Mouse (Mus musculus): Measurements from ENCODE around the gene Baz1a.
"Not testable (repeated sequence)": the region's sequence is repeated elsewhere in the genome, so short reads cannot be mapped to it uniquely, and the experiment has no call there.

Baz1a gene

GRCm38 (mm10) chr12:55007361-55008008 is 6.7 kb downstream of the Baz1a start:
- DNase-seq (ENCODE audit: low read depth): no peak

GRCm38 (mm10) chr12:55006071-55006470 is 8.1 kb downstream of the Baz1a start:
- DNase-seq (ENCODE audit: low read depth): no peak

GRCm38 (mm10) chr12:55004396-55004795 is 9.8 kb downstream of the Baz1a start:
- no peak for DNase-seq (ENCODE audit: low read depth)

- no peak for DNase-seq (ENCODE audit: low read depth)
These were observed 10.3 kb downstream of the Baz1a start for GRCm38 (mm10) chr12:55003843-55004242.

- not testable (repeated sequence) for DNase-seq (ENCODE audit: low read depth)
These were observed 11.6 kb downstream of the Baz1a start for GRCm38 (mm10) chr12:55002532-55002931.

GRCm38 (mm10) chr12:54999016-54999690 is 15.0 kb downstream of the Baz1a start:
- DNase-seq (ENCODE audit: low read depth): peak; percentile 66

- DNase-seq (ENCODE audit: low read depth): peak; percentile 37
These were observed 15.7 kb downstream of the Baz1a start for GRCm38 (mm10) chr12:54998411-54998810.

GRCm38 (mm10) chr12:54996979-54997474 is 17.1 kb downstream of the Baz1a start:
- no peak for DNase-seq (ENCODE audit: low read depth)

GRCm38 (mm10) chr12:54995965-54996364 is 18.2 kb downstream of the Baz1a start:
- no peak for DNase-seq (ENCODE audit: low read depth)

GRCm38 (mm10) chr12:54994418-54994817 is 19.7 kb downstream of the Baz1a start:
- no peak for DNase-seq (ENCODE audit: low read depth)

GRCm38 (mm10) chr12:54994068-54994386 is 20.1 kb downstream of the Baz1a start:
- DNase-seq (ENCODE audit: low read depth): no peak

- no peak for DNase-seq (ENCODE audit: low read depth)
These were observed 20.7 kb downstream of the Baz1a start for GRCm38 (mm10) chr12:54993246-54994067.

GRCm38 (mm10) chr12:54992814-54993213 is 21.3 kb downstream of the Baz1a start:
- no peak for DNase-seq (ENCODE audit: low read depth)

- no peak for DNase-seq (ENCODE audit: low read depth)
These were observed 25.8 kb downstream of the Baz1a start for GRCm38 (mm10) chr12:54988323-54988850.

- no peak for DNase-seq (ENCODE audit: low read depth)
These were observed 27.0 kb downstream of the Baz1a start for GRCm38 (mm10) chr12:54987156-54987555.

- DNase-seq (ENCODE audit: low read depth): peak; percentile 72
These were observed 28.0 kb downstream of the Baz1a start, which contains the start of gene Gm20403 for GRCm38 (mm10) chr12:54986052-54986717. Gm20403 (minus strand) TSS chr12:54986529.

GRCm38 (mm10) chr12:54985257-54986051 is 28.7 kb downstream of the Baz1a start:
- DNase-seq (ENCODE audit: low read depth): peak; percentile 71

- DNase-seq (ENCODE audit: low read depth): peak; percentile 71
These were observed 29.4 kb downstream of the Baz1a start for GRCm38 (mm10) chr12:54984701-54985256.

GRCm38 (mm10) chr12:54982935-54983715 is 31.0 kb downstream of the Baz1a start:
- DNase-seq (ENCODE audit: low read depth): no peak

GRCm38 (mm10) chr12:54981962-54982361 is 32.2 kb downstream of the Baz1a start:
- DNase-seq (ENCODE audit: low read depth): no peak
